Mouse (Mus musculus) brain, embryonic 14.5 days (tissue): Measurements from ENCODE around the gene Pax7. TPM values are rescaled to one million over a fixed set of nuclear protein-coding genes. Genes with fewer than 3 reads are reported as not detected.

Experiments used
- DNase-seq: peaks from one replicate; pipeline ENCODE4 v3.0.0-alpha.2; 2011; ENCODE audit warnings: low read depth
- CTCF ChIP-seq: fragments of 200-500 bp; IDR thresholded peaks from 2 replicates; pipeline ENCODE4 v1.5.1; 2012; ENCODE audit warnings: inconsistent platforms, mild to moderate bottlenecking, moderate library complexity, borderline replicate concordance; ENCODE audit not compliant: insufficient read depth, insufficient read length; ENCODE audit errors: extremely low read depth
- POLR2A ChIP-seq: fragments of 200-500 bp; IDR thresholded peaks from 2 replicates; pipeline ENCODE4 v1.6.1; 2012; ENCODE audit warnings: mild to moderate bottlenecking, inconsistent platforms, borderline replicate concordance; ENCODE audit not compliant: poor library complexity, insufficient read depth, insufficient read length, severe bottlenecking; ENCODE audit errors: extremely low read depth
- polyA plus RNA-seq: library from polyadenylated mRNA; depleted of rRNA; stranded (reverse); fragments of >200 nt; gene quantifications from 2 replicates; pipeline ENCODE4 v1.2.3, GENCODE M21; 2012

Pax7 gene
- polyA plus RNA-seq, 1 experiment: 12.2 TPM

DNA sequence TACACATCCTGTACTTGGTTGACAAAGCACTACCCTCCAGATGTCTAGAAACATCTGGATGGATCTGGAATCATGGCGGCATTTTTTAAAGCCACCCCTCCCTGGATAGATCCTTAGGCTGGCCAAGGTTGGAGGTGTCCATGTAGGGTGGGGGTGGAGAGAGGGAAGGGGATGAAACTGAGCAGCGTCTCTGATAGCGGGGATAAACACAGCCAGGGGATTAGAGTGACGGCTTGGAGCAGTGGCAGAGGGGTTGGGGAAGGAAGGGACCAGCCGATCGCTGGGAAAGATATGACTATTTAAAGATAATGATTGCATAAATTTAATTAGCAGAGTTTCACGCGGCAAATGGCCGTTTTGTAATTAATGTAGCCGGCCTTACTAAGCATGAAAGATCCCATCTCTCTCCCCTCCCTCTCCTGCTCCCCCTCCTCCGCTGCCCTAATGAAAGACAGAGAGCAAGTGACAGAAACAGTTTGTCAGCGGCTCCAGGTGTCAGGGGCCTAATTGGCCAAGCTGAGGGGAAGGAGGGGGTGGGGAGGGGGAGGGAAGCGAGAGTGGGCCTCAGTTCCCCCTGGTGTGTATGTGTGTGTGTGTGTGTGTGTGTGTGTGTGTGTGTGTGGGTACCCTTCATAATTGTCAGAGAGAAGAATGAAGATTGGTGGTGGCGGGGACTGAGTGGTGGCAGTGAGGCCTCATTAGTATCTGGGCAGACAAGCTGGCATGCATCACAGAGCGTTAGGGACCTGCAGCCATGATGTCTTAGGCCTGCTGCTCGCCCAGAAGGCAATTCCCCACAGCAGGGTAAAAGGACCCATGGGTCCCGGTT, 74.6 kb downstream of the Pax7 start:
- TF ChIP-seq CTCF (no peak), POLR2A (no peak)
- peak; percentile 94 for DNase-seq

DNA sequence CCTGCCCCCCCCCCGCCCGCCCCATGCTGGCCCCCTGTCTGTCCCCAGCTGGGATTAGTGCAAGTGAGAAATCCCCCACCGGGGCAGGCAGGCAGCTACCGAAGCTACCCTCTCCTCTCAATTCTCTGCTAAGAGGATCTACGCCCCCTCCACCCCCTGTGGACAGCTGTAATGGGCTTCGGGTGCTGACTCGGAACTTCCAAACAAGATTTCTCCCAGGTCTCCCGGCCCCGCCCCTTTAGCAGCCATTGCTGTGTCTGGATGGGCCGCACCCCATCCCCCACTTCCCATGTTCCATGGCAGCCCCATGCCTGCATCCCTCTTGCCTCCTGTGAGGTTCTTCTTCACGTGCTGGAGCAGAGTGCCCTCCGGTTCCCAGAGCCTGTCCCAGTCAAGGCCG, 76.4 kb downstream of the Pax7 start:
- peak; percentile 42 for DNase-seq
- TF ChIP-seq CTCF (no peak), POLR2A (no peak)

DNA sequence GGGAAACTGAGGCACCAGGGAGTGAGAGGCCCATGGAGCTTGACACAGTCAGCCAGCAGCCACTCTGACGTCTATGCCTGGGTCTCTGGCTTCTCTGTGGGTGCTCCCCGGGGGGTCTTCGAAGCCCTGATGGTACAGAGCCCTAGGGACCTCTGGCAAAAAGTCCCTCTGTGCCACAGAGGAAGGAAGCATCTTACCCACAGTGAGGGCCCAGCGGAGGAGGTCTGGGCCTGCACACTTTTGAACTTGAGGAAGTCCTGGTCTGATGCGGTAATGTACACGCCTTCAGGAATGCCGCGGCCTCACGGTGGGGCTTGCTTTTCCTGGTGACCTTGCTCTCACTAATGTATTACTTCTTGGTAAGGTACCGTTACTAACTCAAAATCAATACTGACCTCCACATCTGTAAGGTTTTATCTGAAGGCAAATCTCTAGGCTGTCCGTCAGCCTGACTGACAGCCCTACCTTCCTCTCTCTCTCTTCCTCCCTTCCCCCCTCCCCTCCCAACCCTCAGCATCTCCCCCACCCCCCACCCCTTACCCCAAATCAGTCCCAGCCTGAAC, 79.1 kb downstream of the Pax7 start:
- TF ChIP-seq CTCF (no peak), POLR2A (no peak)
- DNase-seq: no peak

DNA sequence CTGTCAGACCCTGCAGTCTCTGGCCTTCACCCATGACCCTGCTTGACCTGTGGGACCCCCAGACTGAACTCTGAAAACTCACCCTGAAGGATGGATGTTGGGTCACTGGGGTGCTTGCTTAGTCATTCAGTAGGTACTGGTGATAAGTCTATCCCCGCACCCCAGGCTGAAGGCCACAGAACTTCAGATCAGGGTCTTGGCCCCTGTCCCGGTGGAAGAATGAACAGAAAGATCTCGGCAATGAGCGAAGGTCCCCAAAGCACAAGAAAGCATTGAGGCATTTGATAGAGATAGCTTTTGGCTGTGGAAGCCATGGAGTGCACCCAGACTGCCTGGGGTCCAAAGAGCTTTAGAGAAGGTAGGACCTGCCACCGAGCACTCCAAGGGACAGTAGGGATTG, 82.4 kb downstream of the Pax7 start:
- DNase-seq: no peak
- no peak for TF ChIP-seq POLR2A
- TF ChIP-seq CTCF: no peak

DNA sequence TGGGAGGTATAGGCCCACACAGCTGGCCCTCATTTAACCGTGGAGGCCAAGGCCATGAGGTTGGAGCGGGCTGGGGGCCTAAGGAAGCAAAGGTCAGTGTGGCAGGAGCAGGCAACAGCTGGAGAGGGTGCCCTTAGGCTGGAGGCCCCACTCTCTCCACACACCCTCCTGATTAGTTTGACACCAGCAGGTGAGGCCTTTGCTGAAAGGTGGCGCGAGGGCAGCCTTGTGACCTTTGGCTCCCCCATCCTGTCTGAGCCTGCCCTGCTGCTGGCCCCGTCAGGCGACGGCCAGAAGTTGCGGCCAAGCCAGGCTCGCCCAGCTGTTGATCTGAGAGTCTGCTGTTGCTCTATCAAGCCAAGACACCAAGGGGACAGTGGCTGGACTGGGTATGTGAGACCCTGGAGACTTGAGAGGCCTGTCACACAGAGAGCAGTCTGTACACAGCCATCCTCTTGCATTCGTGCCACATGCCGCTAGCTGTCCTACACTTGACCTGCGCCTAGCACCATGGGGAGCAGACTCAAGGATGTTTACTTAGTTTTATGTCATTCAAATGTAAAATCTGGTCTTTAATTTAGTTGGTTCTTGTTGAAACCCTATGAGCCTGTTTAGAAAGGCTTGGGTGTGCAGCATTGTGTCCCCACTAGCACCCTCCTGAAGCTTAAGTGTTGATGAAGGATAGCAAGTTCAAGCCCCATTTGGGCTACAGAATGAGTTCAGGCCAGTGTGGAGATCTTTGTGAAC, 86.0 kb downstream of the Pax7 start:
- TF ChIP-seq POLR2A (no peak), CTCF (no peak)
- DNase-seq: no peak

DNA sequence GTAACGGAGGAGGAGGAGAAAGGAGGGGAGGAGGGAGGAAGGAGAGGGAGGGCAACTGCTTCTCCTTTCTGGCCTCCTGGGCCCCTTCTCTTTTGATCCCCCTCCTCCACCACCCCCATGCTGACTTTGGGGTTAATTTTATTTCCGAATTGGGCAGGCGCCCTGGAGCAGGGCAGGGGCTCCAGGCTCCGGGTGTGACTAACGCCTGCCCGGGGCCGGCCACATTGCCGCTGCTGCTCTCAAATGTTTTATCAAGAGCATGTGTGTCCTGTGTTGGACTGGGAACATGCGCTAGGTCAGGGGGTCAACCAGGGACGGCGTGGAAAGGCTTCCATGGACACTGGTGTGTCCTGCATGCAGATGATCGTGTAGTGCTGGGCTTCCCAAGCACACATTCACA, 87.2 kb downstream of the Pax7 start:
- no peak for TF ChIP-seq POLR2A
- no peak for TF ChIP-seq CTCF
- no peak for DNase-seq

DNA sequence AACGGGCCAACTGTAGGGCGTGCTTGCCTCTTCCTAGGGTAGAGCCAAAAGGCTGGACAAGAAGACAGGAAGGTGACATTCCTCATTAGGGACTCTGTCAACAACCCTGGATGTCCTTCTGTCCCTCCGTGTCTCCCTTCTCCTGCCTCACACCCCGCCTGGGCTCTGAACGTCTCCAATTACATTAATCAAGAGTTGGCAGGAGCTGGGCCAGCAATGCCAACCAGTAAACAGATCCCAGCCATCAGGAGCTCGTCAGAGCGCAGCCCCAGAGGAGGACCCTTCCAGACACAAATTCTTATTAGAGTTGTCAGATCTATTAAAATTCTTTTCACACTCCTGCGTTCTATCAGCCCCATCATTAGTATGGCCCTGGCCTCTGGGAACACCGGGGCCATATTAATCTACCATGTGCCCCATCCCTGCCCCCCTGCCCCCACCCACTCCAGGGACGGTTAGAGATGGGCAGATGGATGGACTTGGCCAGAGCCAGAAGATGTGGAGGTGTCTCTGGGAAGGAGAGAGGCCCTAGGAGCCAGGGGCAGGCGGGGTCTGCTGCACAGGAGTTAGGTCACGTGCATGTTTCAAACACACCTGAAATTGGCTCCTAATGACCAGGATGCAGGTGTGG, 88.4 kb downstream of the Pax7 start:
- DNase-seq: peak; percentile 60
- TF ChIP-seq CTCF: no peak
- no peak for TF ChIP-seq POLR2A

DNA sequence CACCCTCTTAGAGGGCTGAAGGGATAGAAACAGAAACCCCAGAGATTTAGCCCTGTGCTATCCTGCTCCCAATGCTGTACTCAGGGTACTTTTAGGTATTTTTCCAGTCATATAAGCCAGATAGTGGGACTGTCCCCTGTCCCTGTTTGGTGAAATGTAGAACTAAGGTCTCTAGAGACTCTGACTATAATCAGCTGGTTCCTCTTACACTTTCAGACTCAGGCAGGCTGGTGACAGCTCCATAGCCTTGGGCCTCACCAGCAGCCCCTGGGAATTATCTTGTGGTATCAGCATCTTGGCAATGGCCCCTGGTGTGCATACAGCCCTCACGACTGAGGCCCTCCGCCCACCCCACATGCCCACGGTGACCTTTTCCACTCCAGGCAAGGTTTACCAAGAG, 89.7 kb downstream of the Pax7 start:
- TF ChIP-seq POLR2A (no peak), CTCF (no peak)
- DNase-seq: no peak

DNA sequence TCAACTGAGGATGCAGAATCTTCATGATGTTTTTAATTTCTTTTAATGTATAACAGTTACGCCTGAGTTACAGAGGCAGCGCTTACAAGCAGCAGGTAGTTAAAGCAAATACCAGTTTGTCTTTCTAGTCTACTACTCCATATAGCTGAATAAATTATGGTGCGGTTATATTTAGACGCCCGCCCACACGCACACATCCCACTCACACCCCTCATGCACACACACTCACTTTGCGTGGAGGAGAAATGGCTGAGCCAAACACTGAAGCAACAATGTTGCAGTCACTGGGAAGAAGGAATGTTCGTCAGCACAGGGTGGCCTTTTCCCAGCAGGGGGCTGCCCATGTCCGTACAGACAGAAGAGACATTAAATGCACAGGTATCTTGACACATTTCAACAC, 96.3 kb downstream of the Pax7 start:
- DNase-seq: no peak
- TF ChIP-seq CTCF (no peak), POLR2A (no peak)

DNA sequence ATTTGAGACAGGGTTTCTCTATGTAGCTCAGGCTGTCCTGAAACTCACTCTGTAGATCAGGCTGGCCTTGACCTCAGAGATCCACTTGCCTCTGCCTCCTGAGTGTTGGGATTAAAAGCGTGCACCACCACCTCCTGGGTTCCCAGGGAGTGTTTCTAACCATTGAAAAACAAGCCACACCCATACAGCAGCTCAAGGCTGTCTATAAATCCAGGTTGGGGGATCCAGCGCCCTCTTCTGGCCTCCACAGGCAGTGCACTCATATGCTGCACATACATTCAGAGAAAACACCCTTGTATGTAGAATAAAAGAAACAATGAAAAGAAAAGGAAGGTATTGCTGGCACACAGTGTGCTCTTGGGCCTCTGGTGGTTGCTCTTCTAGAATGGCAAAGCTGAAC, 106.2 kb downstream of the Pax7 start:
- TF ChIP-seq CTCF (no peak), POLR2A (no peak)

DNA sequence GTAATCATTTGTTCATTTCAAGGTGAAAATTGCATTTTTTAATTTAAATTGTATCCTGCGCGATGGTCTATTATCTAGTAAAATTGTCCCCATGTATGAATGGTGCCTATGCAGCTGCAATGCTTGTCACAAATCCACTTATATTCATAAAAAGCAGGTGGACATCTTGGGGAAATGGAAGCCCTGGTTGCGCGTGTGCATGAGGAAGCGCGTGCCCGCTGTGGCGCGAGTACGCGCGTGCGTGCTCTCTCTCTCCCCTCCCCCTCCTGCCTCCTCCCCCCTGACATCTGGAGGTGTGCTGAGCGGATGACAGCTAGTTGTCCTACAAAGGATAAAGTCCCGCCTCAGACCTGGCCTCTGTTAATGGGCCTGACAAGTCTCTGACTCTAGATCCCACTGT, 107.9 kb downstream of the Pax7 start:
- DNase-seq: peak; percentile 63
- TF ChIP-seq CTCF: no peak
- no peak for TF ChIP-seq POLR2A

More for the DNA sequence above, 106.2 kb downstream of the Pax7 start:
- DNase-seq: no peak
